Mouse (Mus musculus) kidney, postnatal 0 days (tissue): ENCODE measurements around the gene Gm7694. TPM values are rescaled to one million over a fixed set of nuclear protein-coding genes. Genes with fewer than 3 reads are reported as not detected.
A peak's percentile ranks its signal among the peaks of the same experiment; 100 is the strongest.

Source experiments
- ATAC-seq: fragments of 200-750 bp; cut with Nextera tagmentation; replicated peaks from 2 replicates; pipeline ENCODE4 v1.8.0; 2017; ENCODE audit warnings: low read depth, moderate number of reproducible peaks, moderate TSS enrichment, moderate library complexity; ENCODE audit not compliant: low FRiP score
- DNase-seq: peaks from one replicate; pipeline ENCODE4 v3.0.0-alpha.2; 2016; ENCODE audit warnings: low spot score
- H3K27ac ChIP-seq: fragments of 300-500 bp; sonication (generic); 2 replicates; pipeline ENCODE4 v1.5.1; 2014; ENCODE audit warnings: mild to moderate bottlenecking
- H3K27me3 ChIP-seq: fragments of 300-500 bp; sonication (generic); 2 replicates; pipeline ENCODE4 v1.6.1; 2014; ENCODE audit warnings: low read length, mixed read lengths; ENCODE audit not compliant: insufficient read depth
- H3K36me3 ChIP-seq: fragments of 300-500 bp; sonication (generic); 2 replicates; pipeline ENCODE4 v1.6.1; 2014; ENCODE audit warnings: low read length, mixed read lengths; ENCODE audit not compliant: insufficient read depth
- H3K4me1 ChIP-seq: fragments of 300-500 bp; sonication (generic); replicated peaks from 2 replicates; pipeline ENCODE4 v1.6.1; 2014; ENCODE audit warnings: antibody characterized with exemption, low read length, mixed read lengths; ENCODE audit not compliant: insufficient read depth
- H3K4me2 ChIP-seq: fragments of 300-500 bp; sonication (generic); 2 replicates; pipeline ENCODE4 v1.6.1; 2014; ENCODE audit warnings: mild to moderate bottlenecking, low read length, moderate library complexity, mixed read lengths
- H3K4me3 ChIP-seq: fragments of 300-500 bp; sonication (generic); replicated peaks from 2 replicates; pipeline ENCODE4 v1.5.1; 2014; ENCODE audit warnings: low read depth, low read length
- H3K9ac ChIP-seq: fragments of 300-500 bp; sonication (generic); 2 replicates; pipeline ENCODE4 v1.6.1; 2014; ENCODE audit warnings: low read depth, low read length
- H3K9me3 ChIP-seq: fragments of 300-500 bp; sonication (generic); replicated peaks from 2 replicates; pipeline ENCODE4 v1.6.1; 2016; ENCODE audit warnings: low read length, inconsistent platforms, mixed read lengths
- CTCF ChIP-seq: IDR thresholded peaks from 2 replicates; pipeline ENCODE4 v1.5.1; 2016; ENCODE audit warnings: antibody characterized with exemption, low read depth, mild to moderate bottlenecking, moderate library complexity
- WGBS: fragments of 180-500 bp; shearing (Covaris S2); extraction: QIAGEN DNeasy Blood & Tissue Kit; methylation state at CpG from one replicate; pipeline ENCODE4 v1.1.7; 2014; 5-methylcytosine and 5-hydroxymethylcytosine counted together
- polyA plus RNA-seq: library from polyadenylated mRNA; unstranded; fragments of >200 nt; fragmentation: Nextera tagmentation; extraction: Ambion mirVana; gene quantifications from 2 replicates; pipeline ENCODE4 v1.2.1, GENCODE M21; 2015

The Gm7694 gene
- polyA plus RNA-seq, 1 experiment from 2014 or later: 5.6 TPM

GRCm38 (mm10) chr1:170332775-170333174 lies 26.6 kb upstream of the Gm7694 start:
- no peak overlapping the region for H3K27ac ChIP-seq
- H3K4me3 ChIP-seq: no peak overlapping the region
- no peaks in the 10 kb centered on the region for H3K27me3 ChIP-seq
- DNase-seq (no peak), ATAC-seq (no peak)
- no peaks in the 10 kb centered on the region for H3K9me3 ChIP-seq
- H3K4me2 ChIP-seq: no peak overlapping the region
- peak; percentile 51; the same call in 1 of the 2 replicates for TF ChIP-seq CTCF
- H3K36me3 ChIP-seq: no peaks in the 10 kb centered on the region
- H3K9ac ChIP-seq: no peak overlapping the region
- WGBS: 63% methylated on average over 4 of the region's 4 CpGs
- no peaks in the 10 kb centered on the region for H3K4me1 ChIP-seq

- no peak for ATAC-seq
- no peak overlapping the region for H3K4me2 ChIP-seq
- DNase-seq: no peak
- TF ChIP-seq CTCF: no peak
- H3K9me3 ChIP-seq: no peaks in the 10 kb centered on the region
- no peak overlapping the region for H3K4me3 ChIP-seq
- H3K4me1 ChIP-seq: no peaks in the 10 kb centered on the region
- H3K36me3 ChIP-seq: no peaks in the 10 kb centered on the region
- H3K27me3 ChIP-seq: no peaks in the 10 kb centered on the region
- no peak overlapping the region for H3K27ac ChIP-seq
- no peak overlapping the region for H3K9ac ChIP-seq
- 70% methylated on average over 6 of the region's 6 CpGs for WGBS
Observed at GRCm38 (mm10) chr1:170331926-170332325, 25.8 kb upstream of the Gm7694 start.

GRCm38 (mm10) chr1:170325277-170325676 lies 19.1 kb upstream of the Gm7694 start:
- no peaks in the 10 kb centered on the region for H3K9me3 ChIP-seq
- H3K4me1 ChIP-seq: no peaks in the 10 kb centered on the region
- DNase-seq (no peak), ATAC-seq (no peak)
- H3K4me2 ChIP-seq: no peak overlapping the region
- no peaks in the 10 kb centered on the region for H3K27me3 ChIP-seq
- H3K9ac ChIP-seq: no peak overlapping the region
- WGBS: 91% methylated on average over 4 of the region's 4 CpGs
- no peak for TF ChIP-seq CTCF
- H3K27ac ChIP-seq: no peak overlapping the region
- H3K36me3 ChIP-seq: no peaks in the 10 kb centered on the region
- no peak overlapping the region for H3K4me3 ChIP-seq

- DNase-seq (no peak), ATAC-seq (no peak)
- Histone ChIP-seq H3K4me2 (no peak overlapping the region), H3K36me3 (0 out of 2 replicates have a peak, but pooled peaks cover 6% of the 10 kb centered on the region), H3K27ac (no peak overlapping the region), H3K4me3 (no peak overlapping the region), H3K9me3 (no peaks in the 10 kb centered on the region), H3K27me3 (no peaks in the 10 kb centered on the region), H3K9ac (no peak overlapping the region), H3K4me1 (no peaks in the 10 kb centered on the region)
- WGBS: 83% methylated on average over 1 of the region's 1 CpGs
- TF ChIP-seq CTCF: no peak
Observed at GRCm38 (mm10) chr1:170324312-170324711, 18.2 kb upstream of the Gm7694 start.

GRCm38 (mm10) chr1:170323001-170323400 lies 16.9 kb upstream of the Gm7694 start:
- no peak for TF ChIP-seq CTCF
- H3K4me3 ChIP-seq: no peak overlapping the region
- H3K9me3 ChIP-seq: no peaks in the 10 kb centered on the region
- ATAC-seq: no peak
- H3K27me3 ChIP-seq: no peaks in the 10 kb centered on the region
- DNase-seq: no peak
- H3K9ac ChIP-seq: no peak overlapping the region
- H3K4me1 ChIP-seq: no peaks in the 10 kb centered on the region
- no peak overlapping the region for H3K4me2 ChIP-seq
- 0 out of 2 replicates have a peak, but pooled peaks cover 9% of the 10 kb centered on the region for H3K36me3 ChIP-seq
- 88% methylated on average over 10 of the region's 10 CpGs for WGBS
- no peak overlapping the region for H3K27ac ChIP-seq

- no peak for TF ChIP-seq CTCF
- Histone ChIP-seq H3K4me1 (no peaks in the 10 kb centered on the region), H3K9me3 (no peaks in the 10 kb centered on the region), H3K27ac (no peak overlapping the region), H3K9ac (no peak overlapping the region), H3K36me3 (0 out of 2 replicates have a peak, but pooled peaks cover 9% of the 10 kb centered on the region), H3K4me2 (no peak overlapping the region), H3K27me3 (no peaks in the 10 kb centered on the region), H3K4me3 (no peak overlapping the region)
- no peak for DNase-seq
- ATAC-seq: no peak
- WGBS: 54% methylated on average over 2 of the region's 2 CpGs
Observed at GRCm38 (mm10) chr1:170322046-170322445, 15.9 kb upstream of the Gm7694 start.

GRCm38 (mm10) chr1:170311431-170311830 lies 5.3 kb upstream of the Gm7694 start:
- WGBS: 83% methylated on average over 6 of the region's 6 CpGs
- DNase-seq: no peak
- Histone ChIP-seq H3K9ac (no peak overlapping the region), H3K27me3 (no peaks in the 10 kb centered on the region), H3K4me2 (no peak overlapping the region), H3K4me3 (no peak overlapping the region), H3K4me1 (no peaks in the 10 kb centered on the region), H3K27ac (no peak overlapping the region), H3K9me3 (no peaks in the 10 kb centered on the region), H3K36me3 (no peaks in the 10 kb centered on the region)
- no peak for TF ChIP-seq CTCF
- no peak for ATAC-seq
